ENCODE assay signal across 8 mouse cellular contexts in genomic region chr11:70228828-70229227, GRCm38 (mm10). TPM values are rescaled to one million over a fixed set of nuclear protein-coding genes. Genes with fewer than 3 reads are reported as not detected.
DNase-seq lines count a peak whose midpoint lies in the region; ATAC-seq lines count a peak whose summit lies in the region.

No protein-coding gene starts in this region.

- intact Hi-C loops in heart, postnatal 25 days (cut with DNase I): no loop called here

- H3K27me3 ChIP-seq in forebrain, embryonic 11.5 days (ENCODE audit: control insufficient read depth, insufficient read depth, low read length): peaks cover 51% of the 10 kb centered on the region

- peak; percentile 93 for DNase-seq in R1 (ENCODE audit: low read depth, low spot score)
- DNase-seq in c-Kit-positive CD71-positive TER-119-negative erythroid progenitor cells, embryonic 14.5 days (ENCODE audit: low read depth): peak; percentile 87
- peak; percentile 91 for DNase-seq in forebrain, embryonic 11.5 days (ENCODE audit: low spot score)
- peak; percentile 80 for DNase-seq in heart, postnatal 25 days (ENCODE audit: low spot score)
- peak; percentile 90 to 93 for DNase-seq in kidney, postnatal 4 days
- DNase-seq in lung, postnatal 14 days: peak; percentile 93
- peak; percentile 87 for DNase-seq in retina, postnatal 1 day
- DNase-seq in thymus, postnatal 4 days: peak; percentile 92

- H3K27ac ChIP-seq in forebrain, embryonic 11.5 days (ENCODE audit: low read depth, low read length): no peak overlapping the region

- H3K4me2 ChIP-seq in forebrain, embryonic 11.5 days (ENCODE audit: low read depth, low read length, severe bottlenecking): peak overlapping the region; percentile 38

- no peaks in the 10 kb centered on the region for H3K9me3 ChIP-seq in forebrain, embryonic 11.5 days (ENCODE audit: control insufficient read depth, low read length)

- no peaks in the 10 kb centered on the region for H3K36me3 ChIP-seq in forebrain, embryonic 11.5 days (ENCODE audit: control insufficient read depth, insufficient read depth, low read length)

- H3K4me3 ChIP-seq in forebrain, embryonic 11.5 days (ENCODE audit: low read depth, low read length): peak overlapping the region; percentile 24

- H3K9ac ChIP-seq in forebrain, embryonic 11.5 days (ENCODE audit: low read length): 0 out of 2 replicates have a peak overlapping the region, but pooled peaks have one; percentile 12

- H3K4me1 ChIP-seq in forebrain, embryonic 11.5 days (replicated peaks; ENCODE audit: control insufficient read depth, insufficient read depth, low read length): peaks cover 11% of the 10 kb centered on the region

- under 1% methylated on average over 19 of the region's 19 CpGs for WGBS in forebrain, embryonic 11.5 days

- peak; percentile 57 for ATAC-seq in forebrain, embryonic 11.5 days (replicated peaks; ENCODE audit: low FRiP score)

RNA-seq across cellular contexts. Expression of gene Bcl6b, which starts 0.8 kb away (rescaled TPM):
- 4.9 and 6.8 TPM in 2 replicates for polyA plus RNA-seq in forebrain, embryonic 11.5 days (2014; fragmentation: Nextera tagmentation; extraction: Ambion mirVana)
- 10 to 100 TPM; 20.0 to 22.3 TPM for total RNA-seq in heart, postnatal 25 days (2021)

RNA-seq across cellular contexts. Expression of gene Slc16a13, which starts 8.0 kb away (rescaled TPM):
- polyA plus RNA-seq in forebrain, embryonic 11.5 days (2014; fragmentation: Nextera tagmentation; extraction: Ambion mirVana): 14.6 and 15.8 TPM in 2 replicates
- total RNA-seq in heart, postnatal 25 days (2021): 1 to 10 TPM; 4.2 to 4.8 TPM

RNA-seq across cellular contexts. Expression of gene 0610010K14Rik, which starts 8.9 kb away (rescaled TPM):
- polyA plus RNA-seq in forebrain, embryonic 11.5 days (2014; fragmentation: Nextera tagmentation; extraction: Ambion mirVana): 202 and 223 TPM in 2 replicates
- total RNA-seq in heart, postnatal 25 days (2021): 10 to 100 TPM; 31.4 to 36.7 TPM

RNA-seq across cellular contexts. Expression of gene Gm21988, which starts 10.8 kb away (rescaled TPM):
- polyA plus RNA-seq in forebrain, embryonic 11.5 days (2014; fragmentation: Nextera tagmentation; extraction: Ambion mirVana): 9.8 and 9.9 TPM in 2 replicates
- total RNA-seq in heart, postnatal 25 days (2021): 1 to 10 TPM; 2.1 to 2.3 TPM

RNA-seq across cellular contexts. Expression of gene Rnasek, which starts 10.8 kb away (rescaled TPM):
- 97.8 and 110 TPM in 2 replicates for polyA plus RNA-seq in forebrain, embryonic 11.5 days (2014; fragmentation: Nextera tagmentation; extraction: Ambion mirVana)
- total RNA-seq in heart, postnatal 25 days (2021): 100 to 1,000 TPM in 1 of 2 experiments, 10 to 100 TPM in 1; 87.9 to 103 TPM
